Mouse (Mus musculus) stomach, postnatal 0 days (tissue): Measurements from ENCODE around the gene Hoxb7. TPM values are rescaled to one million over a fixed set of nuclear protein-coding genes. Genes with fewer than 3 reads are reported as not detected.

ENCODE experiments used
- ATAC-seq: fragments of 200-750 bp; cut with Nextera tagmentation; 2 replicates; pipeline ENCODE4 v1.8.0; 2017; ENCODE audit not compliant: low FRiP score, low TSS enrichment
- DNase-seq: peaks from one replicate; pipeline ENCODE4 v3.0.0-alpha.2; 2016; ENCODE audit warnings: low spot score
- H3K27ac ChIP-seq: fragments of 300-500 bp; sonication (generic); replicated peaks from 2 replicates; pipeline ENCODE4 v1.5.1; 2014; ENCODE audit warnings: mild to moderate bottlenecking, control low read depth
- H3K27me3 ChIP-seq: fragments of 300-500 bp; sonication (generic); 2 replicates; pipeline ENCODE4 v1.6.1; 2014; ENCODE audit warnings: low read length; ENCODE audit not compliant: control insufficient read depth, insufficient read depth
- H3K36me3 ChIP-seq: fragments of 300-500 bp; sonication (generic); 2 replicates; pipeline ENCODE4 v1.6.1; 2014; ENCODE audit warnings: low read length, mixed read lengths; ENCODE audit not compliant: control insufficient read depth, insufficient read depth
- H3K4me1 ChIP-seq: fragments of 300-500 bp; sonication (generic); replicated peaks from 2 replicates; pipeline ENCODE4 v1.6.1; 2014; ENCODE audit warnings: antibody characterized with exemption; ENCODE audit not compliant: control insufficient read depth, insufficient read depth
- H3K4me2 ChIP-seq: fragments of 300-500 bp; sonication (generic); replicated peaks from 2 replicates; pipeline ENCODE4 v1.6.1; 2014; ENCODE audit warnings: low read depth, mild to moderate bottlenecking, control low read depth, moderate library complexity
- H3K4me3 ChIP-seq: fragments of 300-500 bp; sonication (generic); 2 replicates; pipeline ENCODE4 v1.5.1; 2014; ENCODE audit warnings: low read depth, low read length, control low read depth
- H3K9ac ChIP-seq: fragments of 300-500 bp; sonication (generic); 2 replicates; pipeline ENCODE4 v1.6.1; 2014; ENCODE audit warnings: mild to moderate bottlenecking, low read length, control low read depth, mixed read lengths
- H3K9me3 ChIP-seq: fragments of 300-500 bp; sonication (generic); 2 replicates; pipeline ENCODE4 v1.6.1; 2016; ENCODE audit warnings: low read length; ENCODE audit not compliant: control insufficient read depth
- CTCF ChIP-seq: IDR thresholded peaks from 2 replicates; pipeline ENCODE4 v1.5.1; 2016; ENCODE audit warnings: antibody characterized with exemption, low read depth, mild to moderate bottlenecking, moderate library complexity
- EP300 ChIP-seq: optimal IDR thresholded peaks from 2 replicates; pipeline ENCODE3; 2016; ENCODE audit warnings: antibody characterized with exemption
- WGBS: fragments of 180-500 bp; shearing (Covaris S2); extraction: QIAGEN DNeasy Blood & Tissue Kit; methylation state at CpG from one replicate; pipeline ENCODE4 v1.1.7; 2014; 5-methylcytosine and 5-hydroxymethylcytosine counted together
- polyA plus RNA-seq: library from polyadenylated mRNA; unstranded; fragments of >200 nt; fragmentation: Nextera tagmentation; extraction: Ambion mirVana; gene quantifications from 2 replicates; pipeline ENCODE4 v1.2.1, GENCODE M21; 2015

Gene Hoxb7
- polyA plus RNA-seq, 1 experiment from 2014 or later, result 6.0 TPM

GRCm38 (mm10) chr11:96265954-96266353 is 20.5 kb upstream of the Hoxb7 start:
- Histone ChIP-seq H3K27ac (no peak overlapping the region), H3K4me2 (no peak overlapping the region), H3K9me3 (no peaks in the 10 kb centered on the region), H3K4me1 (no peaks in the 10 kb centered on the region), H3K4me3 (no peak overlapping the region), H3K27me3 (peaks cover 41% of the 10 kb centered on the region; the same call in 1 of the 2 replicates), H3K36me3 (no peaks in the 10 kb centered on the region), H3K9ac (no peak overlapping the region)
- DNase-seq (no peak), ATAC-seq (no peak)
- TF ChIP-seq EP300 (no peak), CTCF (no peak)
- 8% methylated on average over 7 of the region's 7 CpGs for WGBS

GRCm38 (mm10) chr11:96267021-96267920 is 19.2 kb upstream of the Hoxb7 start:
- 21% methylated on average over 7 of the region's 7 CpGs for WGBS
- Histone ChIP-seq H3K4me2 (no peak overlapping the region), H3K27ac (no peak overlapping the region), H3K4me1 (no peaks in the 10 kb centered on the region; the same call in 1 of the 2 replicates), H3K9me3 (no peaks in the 10 kb centered on the region), H3K4me3 (no peak overlapping the region), H3K27me3 (peaks cover 44% of the 10 kb centered on the region; the same call in 1 of the 2 replicates), H3K36me3 (no peaks in the 10 kb centered on the region), H3K9ac (no peak overlapping the region)
- no peak for DNase-seq
- ATAC-seq, result no peak
- TF ChIP-seq CTCF, result no peak
- TF ChIP-seq EP300, result no peak

DNA sequence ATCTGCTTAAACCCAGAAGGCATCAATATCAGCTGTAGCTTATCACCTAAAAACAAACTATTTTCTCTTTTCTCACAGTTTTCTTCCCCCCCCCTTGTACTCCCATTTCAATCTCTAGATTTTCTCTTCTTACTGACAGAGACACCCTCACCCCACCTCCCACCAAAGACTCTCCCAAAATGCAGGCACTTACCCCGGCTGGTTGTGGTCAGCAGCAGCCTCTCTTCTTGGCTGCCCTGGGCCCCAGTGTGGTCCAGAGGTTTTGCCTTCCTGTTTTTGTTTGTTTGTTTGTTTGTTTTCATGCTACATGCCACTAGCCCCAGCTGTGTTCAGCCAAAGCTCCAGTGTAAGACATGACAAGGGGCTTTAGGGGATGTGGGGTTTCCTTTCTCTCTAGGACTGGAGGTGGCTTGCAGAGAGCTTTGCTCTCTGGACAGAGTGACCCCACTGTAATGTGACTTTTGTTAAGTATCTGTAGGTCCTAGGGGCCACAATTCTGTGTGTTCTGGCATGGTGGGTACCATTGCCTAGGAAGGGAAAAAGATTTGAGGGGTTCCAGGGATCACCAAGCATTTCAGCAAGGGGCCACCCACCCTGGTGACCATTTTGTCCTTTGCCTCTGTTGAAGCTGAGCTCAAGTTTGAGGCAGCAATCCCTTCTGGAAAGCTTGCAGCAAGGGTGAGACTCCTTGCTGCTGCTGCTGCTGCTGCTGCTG is 18.2 kb upstream of the Hoxb7 start:
- Histone ChIP-seq H3K4me1 (no peaks in the 10 kb centered on the region; the same call in 1 of the 2 replicates), H3K27me3 (peaks cover 42% of the 10 kb centered on the region; the same call in 1 of the 2 replicates), H3K27ac (no peak overlapping the region), H3K9ac (no peak overlapping the region), H3K4me3 (no peak overlapping the region), H3K9me3 (no peaks in the 10 kb centered on the region), H3K4me2 (no peak overlapping the region), H3K36me3 (no peaks in the 10 kb centered on the region)
- TF ChIP-seq EP300 (no peak), CTCF (no peak)
- ATAC-seq (no peak), DNase-seq (no peak)
- 10% methylated on average over 1 of the region's 1 CpGs for WGBS

DNA sequence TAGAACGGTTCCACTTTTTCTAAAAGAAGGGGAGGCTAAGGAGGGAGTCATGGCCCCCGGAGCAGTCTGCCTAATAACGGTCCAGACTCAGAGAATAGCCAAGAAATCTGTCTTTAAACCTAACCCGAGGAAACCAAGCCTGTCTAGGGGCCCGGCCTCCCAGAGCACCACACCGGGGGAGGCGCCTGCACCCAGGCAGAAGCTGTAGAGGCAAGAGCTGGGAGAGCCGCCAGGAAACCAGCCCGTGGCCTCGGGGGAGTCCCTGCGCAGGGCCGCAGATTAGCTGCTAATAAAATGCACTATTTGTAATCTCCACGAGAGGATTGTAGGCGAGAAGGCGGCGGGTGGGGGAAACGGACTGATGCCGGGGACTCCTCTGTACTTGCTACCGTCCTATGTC is 16.6 kb upstream of the Hoxb7 start:
- Histone ChIP-seq H3K4me1 (no peaks in the 10 kb centered on the region; the same call in 1 of the 2 replicates), H3K9ac (no peak overlapping the region), H3K27ac (no peak overlapping the region), H3K4me3 (no peak overlapping the region), H3K36me3 (no peaks in the 10 kb centered on the region), H3K27me3 (peaks cover 42% of the 10 kb centered on the region), H3K4me2 (no peak overlapping the region), H3K9me3 (no peaks in the 10 kb centered on the region)
- TF ChIP-seq CTCF (no peak), EP300 (no peak)
- no peak for DNase-seq
- 2% methylated on average over 19 of the region's 19 CpGs for WGBS
- no peak for ATAC-seq

- H3K4me2 ChIP-seq, result peak within 1 kb of the TSS; percentile 45
- H3K4me1 ChIP-seq, result no peaks in the 10 kb centered on the region; the same call in 1 of the 2 replicates
- WGBS, result under 1% methylated on average over 32 of the region's 40 CpGs
- no peak within 1 kb of the TSS for H3K9ac ChIP-seq
- H3K36me3 ChIP-seq, result no peaks in the 10 kb centered on the region
- peaks cover 46% of the 10 kb centered on the region for H3K27me3 ChIP-seq
- H3K27ac ChIP-seq, result no peak within 1 kb of the TSS
- H3K9me3 ChIP-seq, result no peaks in the 10 kb centered on the region
- peak within 1 kb of the TSS; percentile 34 for H3K4me3 ChIP-seq
- TF ChIP-seq CTCF, result no peak
- TF ChIP-seq EP300, result no peak
- no peak for DNase-seq
- no peak for ATAC-seq
Observed at GRCm38 (mm10) chr11:96270996-96271540, 15.4 kb upstream of the Hoxb7 start, which contains the start of gene Hoxb9. Gene Hoxb9, plus strand, starts transcription at chr11:96271457.
